Mouse (Mus musculus) neural tube, embryonic 10.5 days (tissue): Measurements from ENCODE around the gene Rasa1.
A peak's percentile ranks its signal among the peaks of the same experiment; 100 is the strongest.

Experiments
- DNase-seq: peaks from one replicate; pipeline ENCODE4 v3.0.0-alpha.2; 2017; ENCODE audit warnings: low spot score; ENCODE audit errors: extremely low spot score

Rasa1 gene

DNA sequence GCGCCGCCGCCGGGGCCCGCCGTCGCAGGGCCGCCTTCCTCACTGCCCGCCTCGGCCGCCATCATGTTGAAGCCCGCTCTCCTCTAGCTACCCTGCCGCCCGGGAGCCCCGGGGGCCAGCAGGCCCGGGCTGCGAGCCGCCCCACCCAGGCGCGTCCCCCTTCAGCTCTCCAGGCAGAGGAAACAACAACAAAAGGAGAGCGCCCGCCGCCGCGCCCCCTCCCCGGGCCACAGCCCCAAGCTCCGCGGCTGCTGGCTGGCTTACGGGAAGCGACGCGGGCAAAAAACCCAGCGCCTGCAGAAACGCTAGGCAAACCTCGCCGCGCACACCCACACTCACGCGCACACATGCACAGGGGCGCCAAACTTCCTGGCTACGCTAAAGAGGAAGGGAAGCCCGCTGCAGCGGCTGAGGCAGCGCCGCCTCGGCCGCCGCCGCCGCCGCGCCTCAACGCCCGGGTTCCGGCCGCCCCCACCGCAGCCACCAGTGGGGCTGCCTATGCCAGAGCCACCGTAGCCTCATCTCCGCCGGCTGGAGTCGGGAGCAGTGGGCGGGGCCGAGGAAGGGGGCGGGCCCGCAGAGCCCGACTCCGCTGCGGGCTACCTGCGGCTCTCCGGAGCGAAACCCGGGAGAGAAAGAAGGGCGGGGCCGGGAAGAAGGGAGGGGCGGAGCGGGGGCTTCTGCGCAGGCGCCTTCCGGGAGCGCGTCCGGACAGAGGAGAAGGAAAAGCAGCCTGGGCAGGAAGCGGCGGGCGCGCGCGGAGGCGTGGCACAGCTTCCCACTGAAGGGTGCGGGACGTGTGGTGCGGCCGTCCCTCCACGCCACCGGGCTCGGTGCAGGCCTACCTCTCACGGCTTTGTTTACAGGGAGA lies at the start of gene Rasa1:
Gene Rasa1 (minus strand): TSS at position 288 of the 871 bp plus-strand sequence.
- peak; percentile 96 for DNase-seq

DNA sequence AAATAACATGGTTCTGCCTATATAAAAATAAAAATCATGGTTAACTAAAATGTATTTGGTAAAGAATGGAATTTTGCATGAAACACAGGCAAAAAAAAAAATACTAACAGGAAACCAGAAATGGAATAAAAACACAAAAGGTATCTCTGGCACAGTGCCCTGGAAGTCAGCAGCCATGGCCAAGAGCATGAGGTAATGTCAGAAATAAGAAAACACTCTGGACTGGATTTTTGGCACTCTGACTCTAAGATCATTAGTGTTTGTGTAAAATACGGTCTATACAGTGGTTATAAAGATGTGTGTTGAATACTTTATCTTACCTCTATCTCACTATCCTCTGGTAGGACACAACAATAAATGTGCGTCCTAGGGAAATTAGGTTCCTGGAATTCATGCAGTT lies 22.6 kb upstream of the Rasa1 start:
- no peak for DNase-seq

DNA sequence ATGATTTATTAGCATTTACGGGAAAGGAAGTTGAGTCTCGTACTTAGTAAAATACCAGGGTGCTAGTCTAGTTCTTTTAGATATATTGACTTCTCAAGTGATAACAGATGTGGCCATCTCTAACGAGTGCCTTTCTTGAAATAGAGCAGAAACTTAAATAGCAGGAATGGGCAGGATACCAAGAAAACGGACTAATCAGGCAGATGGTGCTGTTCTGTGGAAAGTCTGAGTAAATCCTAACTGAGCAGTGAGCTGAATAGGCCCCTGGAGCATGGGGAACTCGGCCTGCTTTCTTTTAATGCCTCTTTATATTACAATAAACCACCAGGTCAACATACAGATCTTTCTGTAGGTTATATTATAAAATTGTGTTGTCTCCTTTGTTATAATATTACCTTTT lies 22.0 kb upstream of the Rasa1 start:
- DNase-seq = no peak

DNA sequence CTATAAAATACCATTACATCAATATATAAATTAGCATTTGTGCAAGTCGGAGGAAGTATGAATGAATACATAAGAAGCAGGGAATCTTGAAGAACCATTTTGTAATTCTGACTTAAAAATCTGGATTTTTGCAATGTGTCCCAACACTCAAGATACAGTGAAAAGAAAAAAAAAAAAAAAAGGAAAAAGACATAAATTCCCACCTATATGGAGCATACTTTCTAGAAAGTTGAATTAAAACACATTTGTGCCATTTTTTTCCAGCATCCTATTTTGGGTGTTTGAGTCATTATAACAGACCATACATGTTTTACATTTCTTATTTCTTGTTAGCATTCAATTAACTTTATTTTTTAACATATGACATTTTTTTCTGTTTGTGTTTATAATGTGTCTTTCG lies 21.6 kb upstream of the Rasa1 start:
- DNase-seq = no peak

DNA sequence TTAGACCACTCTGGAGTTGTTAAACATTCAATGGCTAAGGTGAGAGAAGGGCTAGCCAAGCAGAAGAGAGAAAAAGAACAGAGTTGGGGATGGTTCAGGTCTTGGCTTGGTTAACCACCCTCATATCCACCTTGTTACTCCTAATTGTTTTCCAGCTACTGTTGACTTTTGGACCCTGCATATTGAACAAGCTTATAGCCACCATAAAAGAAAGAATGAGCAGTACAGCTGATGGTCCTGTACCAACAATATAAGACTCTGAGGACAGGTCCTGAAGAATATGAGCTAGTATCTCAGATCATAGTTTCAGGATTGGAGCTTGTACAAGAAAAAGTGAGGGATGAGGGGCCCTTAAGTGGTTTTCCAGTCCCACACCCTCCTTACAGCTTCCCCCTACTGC lies 17.1 kb upstream of the Rasa1 start:
- no peak for DNase-seq

DNA sequence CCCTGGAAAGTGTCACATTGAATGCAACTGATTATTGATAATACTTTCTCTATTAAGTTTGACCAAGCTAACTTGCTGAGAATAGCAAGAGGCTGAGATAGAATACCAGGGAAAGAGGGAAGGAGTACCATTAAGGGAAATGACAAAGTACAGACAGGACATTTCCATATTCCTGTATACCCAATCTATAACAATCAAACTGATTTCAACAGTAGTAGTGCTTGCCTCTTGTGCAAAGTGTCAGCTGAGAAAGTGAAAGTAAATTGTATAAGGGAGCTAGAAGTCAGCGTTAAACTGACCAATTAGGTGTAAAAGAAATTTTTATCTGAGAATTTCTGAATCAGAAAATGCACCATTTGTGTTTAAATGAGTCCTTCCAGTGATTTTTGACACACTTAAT lies 1.7 kb upstream of the Rasa1 start:
- DNase-seq = no peak

DNA sequence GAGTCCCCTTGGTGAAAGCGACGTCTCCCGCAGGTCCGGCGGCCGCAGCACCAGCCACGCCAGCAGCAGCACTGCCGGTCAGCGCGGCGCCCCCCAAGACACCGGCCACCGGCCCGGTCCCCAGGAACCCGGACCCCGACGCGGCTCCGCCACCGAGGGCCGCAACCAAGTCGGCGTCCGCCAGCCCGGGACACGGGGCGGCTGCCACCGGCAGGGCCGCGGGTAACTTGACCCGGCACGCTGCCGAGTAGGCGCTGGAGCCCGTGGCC lies 422 bp downstream of the Rasa1 start:
- DNase-seq = no peak

DNA sequence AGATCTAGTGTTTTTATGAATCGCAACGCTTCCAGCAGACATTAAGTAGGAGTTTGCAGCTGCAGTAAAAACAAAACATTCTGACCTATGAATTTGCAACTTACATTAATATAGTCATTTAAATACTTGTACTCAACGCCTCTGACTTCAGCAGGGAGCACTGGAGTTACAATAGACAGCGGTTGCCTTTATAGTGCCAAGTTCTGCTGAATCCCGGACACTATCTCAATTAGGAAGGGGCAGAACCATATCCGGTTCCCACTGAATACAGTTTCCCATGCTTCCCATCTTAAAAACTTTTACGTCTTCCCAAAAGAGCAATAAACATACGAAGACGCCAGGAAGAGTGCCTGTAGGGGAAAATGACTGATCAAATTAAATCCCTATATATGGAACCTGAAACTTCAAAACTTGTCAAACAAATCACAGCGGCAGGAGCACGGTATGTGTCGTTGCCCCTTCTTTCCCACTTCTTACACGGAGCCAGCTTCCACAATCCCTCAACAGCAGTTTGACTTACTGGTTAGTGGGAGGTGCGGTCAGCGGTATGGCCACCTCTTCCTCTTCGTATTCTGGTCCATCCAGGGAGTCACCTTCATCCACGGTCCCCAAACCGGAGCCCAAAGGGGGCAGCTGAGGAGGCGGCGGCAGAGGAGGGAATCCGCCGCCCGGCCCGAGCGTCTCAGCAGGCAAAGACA lies 905 bp downstream of the Rasa1 start:
- DNase-seq = no peak

DNA sequence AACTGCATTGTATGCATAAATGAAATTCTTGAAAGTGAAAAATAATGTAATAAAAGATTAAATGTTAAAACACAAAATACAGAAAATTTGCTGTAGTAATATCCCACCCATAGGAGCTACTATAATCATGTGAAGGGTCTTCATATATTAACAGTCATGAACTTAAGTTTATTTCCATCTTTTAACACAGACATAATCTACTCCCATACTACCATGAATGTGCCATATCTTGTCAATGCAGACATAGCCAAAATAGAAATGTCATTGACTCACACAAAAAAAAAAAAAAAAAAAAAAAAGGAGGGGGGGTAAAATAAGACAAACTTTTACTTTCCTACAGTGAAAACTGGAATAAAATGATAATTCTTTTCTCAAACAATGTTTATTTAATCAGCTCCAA lies 6.3 kb downstream of the Rasa1 start:
- DNase-seq = no peak

DNA sequence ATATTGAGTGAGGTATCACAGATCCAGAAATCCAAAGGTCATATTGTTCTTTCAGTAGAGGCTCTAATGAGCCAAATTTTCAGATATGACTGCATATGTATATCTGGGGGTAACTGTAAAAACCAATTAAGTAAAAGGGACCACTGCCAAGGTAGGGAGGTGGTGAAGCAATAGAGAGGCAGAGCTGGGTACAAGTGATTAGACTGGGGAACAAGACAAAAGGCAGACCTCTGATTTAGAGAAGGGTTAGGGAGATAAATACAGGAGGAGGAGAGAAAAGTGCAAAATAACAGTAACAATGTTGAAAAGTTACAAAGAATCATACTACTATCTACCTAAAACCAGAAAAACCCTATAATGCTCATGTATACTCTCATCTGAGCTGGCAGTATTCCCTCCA lies 10.0 kb downstream of the Rasa1 start:
- no peak for DNase-seq

DNA sequence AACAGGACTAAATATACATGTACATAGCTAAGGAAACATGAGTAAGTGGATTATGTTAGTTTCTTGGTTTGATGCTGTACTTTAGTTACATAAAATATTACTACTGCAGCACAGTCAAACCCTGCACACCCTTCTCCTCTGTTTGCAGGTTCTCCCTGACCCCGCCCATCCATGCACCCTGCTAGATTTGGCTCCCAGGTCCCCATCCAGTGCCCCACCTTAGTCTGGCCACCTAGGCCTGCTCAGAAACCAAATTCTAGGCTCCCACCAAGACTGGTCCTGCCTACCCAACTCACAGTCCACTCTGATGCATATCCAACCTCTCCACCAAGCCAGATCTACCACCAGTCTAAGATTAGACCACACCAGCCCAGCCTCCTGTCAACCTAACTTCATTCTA lies 14.4 kb downstream of the Rasa1 start:
- DNase-seq = no peak

DNA sequence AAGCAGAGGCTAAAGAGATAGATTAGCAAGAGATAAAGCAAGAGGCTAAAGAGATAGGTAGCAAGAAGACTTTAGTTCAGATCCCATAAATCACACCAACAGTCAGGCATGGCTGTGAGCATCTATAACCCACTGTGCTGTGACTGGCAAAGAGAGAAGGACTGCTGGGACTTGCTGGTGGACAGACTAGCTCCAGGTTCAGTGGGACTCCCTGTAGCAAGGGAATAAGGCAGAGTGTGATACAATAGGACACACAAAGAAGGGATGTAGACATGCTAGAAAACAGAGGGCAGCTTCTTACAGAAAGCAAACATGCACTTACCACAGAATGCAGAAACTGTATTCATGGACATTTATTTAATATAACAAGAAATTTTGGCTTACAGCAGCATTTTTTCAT lies 15.1 kb downstream of the Rasa1 start:
- DNase-seq = no peak

DNA sequence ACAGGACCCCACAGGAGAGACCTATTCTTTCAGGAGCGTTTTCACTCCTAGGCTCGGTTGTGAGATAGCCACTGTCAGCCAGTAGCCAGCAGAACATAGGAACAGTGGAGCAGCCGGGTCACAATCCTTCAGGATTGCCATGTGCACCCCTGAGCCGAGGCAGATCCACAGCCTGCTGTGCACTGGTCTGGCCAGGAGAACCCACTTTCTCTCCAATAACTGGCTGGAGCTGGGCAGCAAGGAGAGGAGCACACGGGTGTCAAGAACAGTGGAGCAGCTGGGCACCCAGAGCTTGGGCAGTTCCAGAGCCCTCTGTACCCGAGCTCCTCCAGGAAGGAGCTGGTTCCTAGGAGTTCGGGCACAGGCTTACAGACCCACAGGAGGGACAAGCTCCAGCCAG lies 50.2 kb downstream of the Rasa1 start:
- DNase-seq = no peak

DNA sequence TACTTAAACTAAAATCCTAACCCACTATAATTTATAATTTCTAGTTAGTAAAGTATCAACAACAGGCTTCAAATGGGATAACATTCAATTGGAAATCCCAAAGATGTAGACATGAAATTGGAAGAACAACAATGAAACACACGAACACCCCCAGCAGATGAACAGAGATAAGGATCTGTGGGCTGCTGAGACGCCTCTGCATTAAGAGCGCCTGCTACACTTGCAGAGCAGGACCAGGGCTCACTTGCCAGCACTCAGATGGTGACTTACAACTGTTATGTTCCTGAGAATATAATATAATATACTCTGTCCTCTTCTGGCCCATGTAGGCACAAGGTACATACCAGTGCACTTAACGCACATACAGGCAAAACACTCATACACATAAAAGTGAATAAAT lies 70.3 kb downstream of the Rasa1 start:
- no peak for DNase-seq

DNA sequence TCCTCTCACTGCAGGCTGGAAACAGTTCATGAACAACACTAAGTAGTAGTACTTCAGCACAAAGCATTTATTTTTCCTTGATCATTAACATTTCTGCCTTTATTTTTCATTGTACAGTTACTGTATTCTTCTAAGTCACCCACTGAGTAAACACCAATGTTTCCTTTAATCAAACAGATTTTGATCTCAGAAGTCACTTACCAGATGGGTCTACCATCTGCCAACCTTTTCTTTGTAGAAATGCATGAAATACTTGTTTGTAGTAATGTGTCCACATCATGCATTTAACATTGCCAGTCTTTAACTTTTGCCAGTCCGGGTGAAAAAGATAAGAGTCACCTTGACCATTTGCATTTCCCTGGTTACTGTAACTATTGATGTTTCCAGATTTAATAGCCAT lies 78.6 kb downstream of the Rasa1 start:
- no peak for DNase-seq

DNA sequence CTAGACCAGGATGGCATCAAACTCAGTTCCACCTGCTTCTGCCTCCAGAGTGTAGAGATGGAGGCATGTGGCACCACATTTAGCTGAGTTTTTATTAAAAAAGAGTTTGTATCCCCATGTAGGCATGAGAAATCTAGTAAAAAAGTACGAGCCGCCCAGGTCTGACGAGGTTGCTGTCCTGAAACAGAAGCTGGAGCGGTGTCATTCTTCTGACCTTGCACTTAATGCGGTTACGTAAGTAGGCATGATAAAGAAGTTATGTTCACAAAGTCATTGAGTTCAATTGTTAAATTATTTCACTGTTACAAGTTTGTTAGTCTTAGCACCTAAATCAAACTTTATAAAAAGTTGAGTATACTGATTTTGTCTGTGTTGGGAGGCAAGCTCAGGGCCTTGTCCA lies 80.3 kb downstream of the Rasa1 start:
- no peak for DNase-seq

DNA sequence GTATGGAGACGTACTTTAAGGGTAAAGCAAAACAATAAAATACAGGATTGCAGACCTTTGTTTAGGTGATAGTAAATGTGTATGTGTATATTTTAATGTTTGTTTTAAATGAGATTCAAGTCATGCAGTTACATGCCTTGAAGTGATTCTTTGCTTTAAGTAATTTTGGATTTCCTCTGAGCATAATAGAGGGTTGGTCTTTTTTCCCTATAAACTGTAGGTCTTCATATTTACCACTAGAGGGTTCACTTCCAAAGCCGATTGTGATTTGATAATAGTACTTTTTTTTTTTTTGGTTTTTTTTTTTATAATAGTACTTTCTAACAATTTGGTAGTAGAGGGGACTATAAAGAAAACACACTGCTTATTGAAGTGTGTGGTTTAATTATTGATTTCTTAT lies 81.4 kb downstream of the Rasa1 start:
- no peak for DNase-seq

DNA sequence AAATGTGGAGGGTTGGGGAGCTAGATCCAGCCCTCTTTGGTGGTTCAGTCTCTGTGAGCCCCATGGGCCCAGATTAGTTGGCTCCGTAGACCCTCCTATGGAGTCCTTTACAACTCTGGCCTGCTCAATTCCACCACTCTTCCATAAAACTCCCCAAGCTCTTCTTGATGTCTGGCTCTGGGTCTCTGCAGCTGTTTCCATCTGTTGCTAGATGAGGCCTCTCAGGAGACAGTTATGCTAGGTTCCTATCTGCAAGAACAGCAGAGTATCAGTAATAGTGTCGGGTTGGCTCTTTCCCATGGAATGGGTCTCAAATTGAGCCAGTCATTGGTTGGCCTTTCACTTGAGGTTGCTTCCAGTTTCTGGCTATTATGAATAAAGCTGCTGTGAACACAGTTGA lies 97.7 kb downstream of the Rasa1 start:
- no peak for DNase-seq

DNA sequence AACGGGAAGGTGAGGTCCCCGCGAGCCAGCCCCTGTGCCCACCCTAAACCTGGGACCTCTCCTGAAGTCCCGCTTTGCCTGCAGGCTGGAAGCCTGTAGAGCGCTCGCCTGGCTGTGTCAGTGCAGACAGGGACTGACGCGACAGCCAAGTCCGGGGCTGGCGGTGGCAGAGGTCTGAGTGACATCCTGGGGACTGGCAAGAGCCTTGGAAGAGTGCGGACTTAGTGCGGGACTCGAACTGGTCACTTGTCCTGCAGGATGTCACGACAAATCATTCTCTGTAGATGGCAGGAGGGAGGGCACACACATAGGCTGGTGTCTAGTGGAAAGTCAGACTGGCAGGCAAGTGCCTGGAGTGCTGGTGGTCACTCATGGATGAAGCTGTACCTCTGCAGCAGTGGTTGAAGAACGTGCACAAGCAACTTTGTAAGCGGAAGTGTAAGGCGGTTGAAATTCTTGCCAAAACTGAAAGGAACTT lies 99.2 kb downstream of the Rasa1 start:
- no peak for DNase-seq

DNA sequence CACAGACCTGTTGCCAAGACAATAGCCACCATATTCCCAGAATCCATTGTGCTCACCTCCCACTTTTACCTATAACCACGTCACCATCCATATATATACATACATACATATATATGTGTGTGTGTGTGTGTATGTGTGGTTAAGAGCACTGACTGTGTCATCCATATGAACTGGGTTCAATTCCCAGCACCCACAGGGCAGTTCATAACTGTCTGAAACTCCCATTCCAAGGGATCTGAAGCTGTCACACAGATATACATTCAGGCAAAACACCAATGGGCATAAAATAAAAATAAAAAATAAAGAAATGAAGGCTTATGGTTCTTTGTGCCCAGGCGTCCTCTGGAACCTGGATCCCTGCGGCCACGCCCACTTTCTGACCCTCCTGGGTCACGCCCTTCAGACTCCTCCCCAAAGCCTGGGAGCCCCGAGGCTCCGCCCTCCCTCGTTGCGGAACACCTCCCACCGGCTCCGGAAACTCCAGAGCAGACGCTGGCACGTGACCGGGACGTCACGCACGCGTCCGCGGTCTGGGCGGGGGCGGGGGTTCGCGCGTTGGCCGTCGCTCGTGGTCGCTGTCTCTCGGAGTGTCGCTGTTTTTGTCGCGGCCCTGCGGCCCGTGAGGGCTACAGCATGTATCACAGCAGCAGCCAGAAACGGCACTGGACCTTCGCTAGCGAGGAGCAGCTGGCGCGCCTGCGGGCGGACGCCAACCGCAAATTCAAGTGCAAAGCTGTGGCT lies 99.9 kb downstream of the Rasa1 start, which contains the start of gene Ccnh:
Gene Ccnh (plus strand): TSS at position 506 of the 741 bp plus-strand sequence.
- DNase-seq = peak; percentile 91
